Mouse (Mus musculus) right cerebral cortex, postnatal 36 days (tissue): ENCODE results near the gene Bloc1s3.
"Not testable (repeated sequence)": the region's sequence is repeated elsewhere in the genome, so short reads cannot be mapped to it uniquely, and the experiment has no call there.

Experiments used
- DNase-seq, 2 experiments: peaks; one replicate each; pipeline ENCODE4 v3.0.0; 2022; ENCODE audit warnings: low spot score in 2 of 2, mixed read lengths in 1 of 2

Bloc1s3 gene

GRCm38 (mm10) chr7:19517652-19518365, 9.6 kb upstream of the Bloc1s3 start, which contains the start of gene Nkpd1:
Gene Nkpd1 (plus strand): TSS chr7:19517838.
- DNase-seq = no peak

GRCm38 (mm10) chr7:19512353-19512752, 4.2 kb upstream of the Bloc1s3 start:
- no peak for DNase-seq

GRCm38 (mm10) chr7:19511934-19512333, 3.8 kb upstream of the Bloc1s3 start:
- DNase-seq = not testable (repeated sequence)

GRCm38 (mm10) chr7:19509786-19510185, 1.6 kb upstream of the Bloc1s3 start:
- no peak for DNase-seq

- no peak for DNase-seq
Observed at GRCm38 (mm10) chr7:19508924-19509568, 879 bp upstream of the Bloc1s3 start.

- DNase-seq = no peak
Observed at GRCm38 (mm10) chr7:19507612-19507981, 570 bp downstream of the Bloc1s3 start.

- DNase-seq = no peak
Observed at GRCm38 (mm10) chr7:19506969-19507611, 1.1 kb downstream of the Bloc1s3 start.

- DNase-seq = no peak
Observed at GRCm38 (mm10) chr7:19506326-19506725, 1.8 kb downstream of the Bloc1s3 start.

GRCm38 (mm10) chr7:19503481-19504068, 4.6 kb downstream of the Bloc1s3 start:
- DNase-seq = no peak

- no peak for DNase-seq
Observed at GRCm38 (mm10) chr7:19501658-19502057, 6.5 kb downstream of the Bloc1s3 start.

- DNase-seq = no peak
Observed at GRCm38 (mm10) chr7:19500420-19501363, 7.5 kb downstream of the Bloc1s3 start.

GRCm38 (mm10) chr7:19498326-19498725, 9.8 kb downstream of the Bloc1s3 start:
- DNase-seq = no peak

- no peak for DNase-seq
Observed at GRCm38 (mm10) chr7:19496214-19496555, 12.0 kb downstream of the Bloc1s3 start.

GRCm38 (mm10) chr7:19495521-19496213, 12.5 kb downstream of the Bloc1s3 start:
- no peak for DNase-seq

GRCm38 (mm10) chr7:19494751-19495474, 13.3 kb downstream of the Bloc1s3 start:
- DNase-seq = no peak

- DNase-seq = no peak
Observed at GRCm38 (mm10) chr7:19491731-19492130, 16.4 kb downstream of the Bloc1s3 start.

- no peak for DNase-seq
Observed at GRCm38 (mm10) chr7:19489525-19489924, 18.6 kb downstream of the Bloc1s3 start.

GRCm38 (mm10) chr7:19486549-19486948, 21.6 kb downstream of the Bloc1s3 start:
- no peak for DNase-seq

GRCm38 (mm10) chr7:19485488-19485887, 22.7 kb downstream of the Bloc1s3 start:
- no peak for DNase-seq

GRCm38 (mm10) chr7:19483281-19483680, 24.9 kb downstream of the Bloc1s3 start:
- no peak for DNase-seq
